Mouse (Mus musculus) kidney, adult 2 months (tissue): ENCODE measurements at regions not wholly inside any gene's neighbourhood (a gene's known extent, or its start where the extent isn't known, plus 50 kb on each side); places are given as distances from the start of the nearest gene placed in this dataset.

ENCODE experiments used
- DNase-seq: peaks from one replicate; pipeline ENCODE4 v3.0.0; 2021
- H3K27ac ChIP-seq: fragments of 200-500 bp; 2 replicates; pipeline ENCODE4 v1.5.1; 2012; ENCODE audit warnings: low read depth, low read length, control low read depth, inconsistent platforms; ENCODE audit not compliant: insufficient read depth
- H3K27me3 ChIP-seq: fragments of 200-500 bp; replicated peaks from 2 replicates; pipeline ENCODE4 v1.6.1; 2012; ENCODE audit warnings: mild to moderate bottlenecking, moderate library complexity, low read length, inconsistent platforms; ENCODE audit not compliant: control insufficient read depth, insufficient read depth
- H3K36me3 ChIP-seq: fragments of 200-500 bp; 2 replicates; pipeline ENCODE4 v1.6.1; 2012; ENCODE audit warnings: mild to moderate bottlenecking, moderate library complexity, low read length, inconsistent platforms; ENCODE audit not compliant: control insufficient read depth, insufficient read depth
- H3K4me1 ChIP-seq: fragments of 200-500 bp; 2 replicates; pipeline ENCODE4 v1.6.1; 2011; ENCODE audit warnings: low read length; ENCODE audit not compliant: control insufficient read depth, insufficient read depth
- H3K4me3 ChIP-seq: fragments of 200-500 bp; 2 replicates; pipeline ENCODE4 v1.5.1; 2011; ENCODE audit warnings: mild to moderate bottlenecking, low read depth, low read length, control low read depth; ENCODE audit not compliant: insufficient read depth
- CTCF ChIP-seq: fragments of 200-500 bp; conservative IDR thresholded peaks from 2 replicates; pipeline ENCODE4 v1.5.1; 2011; ENCODE audit warnings: low read depth, mild to moderate bottlenecking, control low read depth, low read length, moderate library complexity, mixed read lengths; ENCODE audit not compliant: insufficient read depth, insufficient read length
- POLR2A ChIP-seq: fragments of 200-500 bp; IDR thresholded peaks from one replicate; pipeline ENCODE4 v1.6.1; 2011; ENCODE audit warnings: low read depth, low read length, control low read depth
- WGBS: fragments of 180-500 bp; shearing (Covaris S2); methylation state at CpG from one replicate; pipeline ENCODE4 v1.1.7; 2018; 5-methylcytosine and 5-hydroxymethylcytosine counted together

DNA sequence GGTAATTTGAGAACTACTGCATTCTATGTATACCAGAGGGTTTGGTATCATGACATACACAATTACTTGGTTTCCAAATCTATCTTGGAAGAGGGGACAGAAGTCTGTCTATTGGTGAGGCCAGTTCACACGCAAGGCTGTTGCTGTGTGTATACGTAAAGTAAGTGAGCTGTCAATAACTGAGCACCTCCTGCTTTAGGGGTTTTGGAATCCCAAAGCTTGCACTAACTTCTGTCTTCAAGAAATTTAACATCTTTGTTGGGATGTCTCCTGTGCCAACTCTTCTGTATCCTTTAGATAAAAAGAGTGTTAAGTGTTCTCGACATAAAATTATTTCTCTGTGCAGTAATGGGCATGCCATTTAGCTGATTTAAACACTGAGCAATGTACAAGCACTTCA lies 572.1 kb downstream of the Plcl1 start:
- no peak overlapping the region for H3K4me3 ChIP-seq
- no peak for TF ChIP-seq CTCF
- no peak for TF ChIP-seq POLR2A
- WGBS, result 92% methylated on average over 3 of the region's 3 CpGs
- no peak overlapping the region for H3K27ac ChIP-seq
- DNase-seq, result no peak
- no peaks in the 10 kb centered on the region for H3K4me1 ChIP-seq
- H3K36me3 ChIP-seq, result no peaks in the 10 kb centered on the region
- no peaks in the 10 kb centered on the region for H3K27me3 ChIP-seq

DNA sequence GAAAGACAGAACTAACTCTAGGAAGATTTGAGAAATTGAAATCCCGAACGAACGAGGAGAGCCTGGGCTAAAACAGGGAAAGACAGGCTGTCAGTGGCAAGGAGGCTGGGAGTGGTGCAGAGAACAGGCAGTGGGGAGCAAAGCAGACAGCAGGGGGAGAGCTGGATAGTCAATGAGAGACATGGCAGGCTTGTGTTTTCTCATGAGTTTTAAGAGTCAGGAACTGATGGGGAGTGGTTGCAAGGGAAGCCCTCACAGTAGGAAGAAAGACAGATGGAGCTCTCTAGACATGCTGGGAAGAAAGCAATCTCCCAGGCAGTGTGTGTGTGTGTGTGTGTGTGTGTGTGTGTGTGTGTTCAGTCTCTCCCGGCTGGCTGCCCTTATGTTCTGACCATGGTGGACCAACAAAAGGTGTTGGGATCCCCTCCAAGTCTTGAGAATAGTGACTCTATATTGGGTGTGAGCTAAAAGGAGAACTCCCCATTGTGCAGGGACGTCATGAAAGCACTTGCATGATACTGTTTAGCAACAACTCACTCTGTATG lies 577.9 kb downstream of the Plcl1 start:
- Histone ChIP-seq H3K27ac (no peak overlapping the region), H3K27me3 (no peaks in the 10 kb centered on the region), H3K4me3 (no peak overlapping the region), H3K36me3 (no peaks in the 10 kb centered on the region), H3K4me1 (no peaks in the 10 kb centered on the region)
- 76% methylated on average over 5 of the region's 5 CpGs for WGBS
- no peak for TF ChIP-seq POLR2A
- no peak for DNase-seq

- no peaks in the 10 kb centered on the region for H3K4me1 ChIP-seq
- H3K36me3 ChIP-seq, result no peaks in the 10 kb centered on the region
- H3K4me3 ChIP-seq, result no peak overlapping the region
- WGBS, result 88% methylated on average over 6 of the region's 6 CpGs
- no peak for DNase-seq
- H3K27me3 ChIP-seq, result no peaks in the 10 kb centered on the region
- no peak overlapping the region for H3K27ac ChIP-seq
- TF ChIP-seq CTCF (no peak), POLR2A (no peak)
Observed at GRCm38 (mm10) chr1:55997074-55997473, 591.4 kb downstream of the Plcl1 start.
